Mouse (Mus musculus): ENCODE data around the gene Olfr373. TPM values are rescaled to one million over a fixed set of nuclear protein-coding genes. Genes with fewer than 3 reads are reported as not detected.

Gene Olfr373
- polyA plus RNA-seq, 1 experiment from 2014 or later, result 0.04 TPM

- peak; percentile 83 for DNase-seq (ENCODE audit: low spot score)
- H3K4me3 ChIP-seq, result peak overlapping the region; percentile 92
- peaks cover 33% of the 10 kb centered on the region for H3K36me3 ChIP-seq (replicated peaks)
- H3K27me3 ChIP-seq (replicated peaks; ENCODE audit: low read depth, poor library complexity, severe bottlenecking), result no peaks in the 10 kb centered on the region
- WGBS, result under 1% methylated on average over 62 of the region's 62 CpGs
- H3K9me3 ChIP-seq, result no peaks in the 10 kb centered on the region
- peak overlapping the region; percentile 100 for H3K27ac ChIP-seq (replicated peaks)
- peaks cover 48% of the 10 kb centered on the region for H3K4me1 ChIP-seq
These were observed 52.7 kb downstream of the Olfr373 start for GRCm38 (mm10) chr8:72135446-72136301.

- peak; percentile 80 for DNase-seq (ENCODE audit: low spot score)
These were observed 53.5 kb downstream of the Olfr373 start for GRCm38 (mm10) chr8:72136302-72136978.

GRCm38 (mm10) chr8:72137431-72137830, 54.5 kb downstream of the Olfr373 start:
- H3K4me3 ChIP-seq, result peak overlapping the region; percentile 92
- H3K9me3 ChIP-seq, result no peaks in the 10 kb centered on the region
- peaks cover 51% of the 10 kb centered on the region for H3K36me3 ChIP-seq (replicated peaks)
- peaks cover 35% of the 10 kb centered on the region for H3K4me1 ChIP-seq
- H3K27ac ChIP-seq (replicated peaks), result peak overlapping the region; percentile 100
- WGBS, result 88% methylated on average over 2 of the region's 2 CpGs
- no peak for DNase-seq (ENCODE audit: low spot score)
- no peaks in the 10 kb centered on the region for H3K27me3 ChIP-seq (replicated peaks; ENCODE audit: low read depth, poor library complexity, severe bottlenecking)

More at GRCm38 (mm10) chr8:72136302-72136978, 53.5 kb downstream of the Olfr373 start:
- no peaks in the 10 kb centered on the region for H3K9me3 ChIP-seq
- H3K4me3 ChIP-seq, result peak overlapping the region; percentile 92
- WGBS, result 1% methylated on average over 18 of the region's 18 CpGs
- H3K27me3 ChIP-seq (replicated peaks; ENCODE audit: low read depth, poor library complexity, severe bottlenecking), result no peaks in the 10 kb centered on the region
- peaks cover 41% of the 10 kb centered on the region for H3K4me1 ChIP-seq
- H3K27ac ChIP-seq (replicated peaks), result peak overlapping the region; percentile 100
- peaks cover 41% of the 10 kb centered on the region for H3K36me3 ChIP-seq (replicated peaks)

- Histone ChIP-seq H3K27me3 (replicated peaks; ENCODE audit: low read depth, poor library complexity, severe bottlenecking) (no peaks in the 10 kb centered on the region), H3K36me3 (replicated peaks) (peaks cover 61% of the 10 kb centered on the region), H3K27ac (replicated peaks) (no peak overlapping the region), H3K9me3 (no peaks in the 10 kb centered on the region), H3K4me3 (no peak overlapping the region), H3K4me1 (peaks cover 28% of the 10 kb centered on the region)
- WGBS, result 96% methylated on average over 5 of the region's 5 CpGs
- DNase-seq (ENCODE audit: low spot score), result no peak
These were observed 55.5 kb downstream of the Olfr373 start for GRCm38 (mm10) chr8:72138456-72138855.

GRCm38 (mm10) chr8:72143256-72143824, 60.4 kb downstream of the Olfr373 start:
- 91% methylated on average over 13 of the region's 13 CpGs for WGBS
- peaks cover 100% of the 10 kb centered on the region for H3K36me3 ChIP-seq (replicated peaks)
- DNase-seq (ENCODE audit: low spot score), result no peak

GRCm38 (mm10) chr8:72144345-72144975, 61.5 kb downstream of the Olfr373 start:
- H3K9me3 ChIP-seq, result no peaks in the 10 kb centered on the region
- H3K36me3 ChIP-seq (replicated peaks), result peaks cover 97% of the 10 kb centered on the region
- no peak for DNase-seq (ENCODE audit: low spot score)
- no peak overlapping the region for H3K4me3 ChIP-seq
- H3K27me3 ChIP-seq (replicated peaks; ENCODE audit: low read depth, poor library complexity, severe bottlenecking), result no peaks in the 10 kb centered on the region
- no peaks in the 10 kb centered on the region for H3K4me1 ChIP-seq
- no peak overlapping the region for H3K27ac ChIP-seq (replicated peaks)
- WGBS, result 92% methylated on average over 5 of the region's 5 CpGs

More at GRCm38 (mm10) chr8:72143256-72143824, 60.4 kb downstream of the Olfr373 start:
- Histone ChIP-seq H3K4me3 (no peak overlapping the region), H3K9me3 (no peaks in the 10 kb centered on the region), H3K4me1 (peaks cover 2% of the 10 kb centered on the region; the same call in 1 of the 2 replicates), H3K27me3 (replicated peaks; ENCODE audit: low read depth, poor library complexity, severe bottlenecking) (no peaks in the 10 kb centered on the region), H3K27ac (replicated peaks) (no peak overlapping the region)

GRCm38 (mm10) chr8:72145511-72145910, 62.5 kb downstream of the Olfr373 start:
- WGBS, result 92% methylated on average over 3 of the region's 3 CpGs
- no peaks in the 10 kb centered on the region for H3K27me3 ChIP-seq (replicated peaks; ENCODE audit: low read depth, poor library complexity, severe bottlenecking)
- peaks cover 97% of the 10 kb centered on the region for H3K36me3 ChIP-seq (replicated peaks)
- no peak overlapping the region for H3K4me3 ChIP-seq
- H3K9me3 ChIP-seq, result no peaks in the 10 kb centered on the region
- H3K27ac ChIP-seq (replicated peaks), result no peak overlapping the region
- DNase-seq (ENCODE audit: low spot score), result no peak
- H3K4me1 ChIP-seq, result no peaks in the 10 kb centered on the region

- Histone ChIP-seq H3K4me3 (no peak overlapping the region), H3K27me3 (replicated peaks; ENCODE audit: low read depth, poor library complexity, severe bottlenecking) (no peaks in the 10 kb centered on the region), H3K9me3 (no peaks in the 10 kb centered on the region), H3K27ac (replicated peaks) (no peak overlapping the region), H3K36me3 (replicated peaks) (peaks cover 97% of the 10 kb centered on the region), H3K4me1 (no peaks in the 10 kb centered on the region)
- 90% methylated on average over 1 of the region's 1 CpGs for WGBS
- DNase-seq (ENCODE audit: low spot score), result no peak
These were observed 63.1 kb downstream of the Olfr373 start for GRCm38 (mm10) chr8:72146056-72146455.

GRCm38 (mm10) chr8:72146556-72146955, 63.6 kb downstream of the Olfr373 start:
- H3K27ac ChIP-seq (replicated peaks), result no peak overlapping the region
- H3K4me1 ChIP-seq, result no peaks in the 10 kb centered on the region
- H3K4me3 ChIP-seq, result no peak overlapping the region
- 87% methylated on average over 3 of the region's 3 CpGs for WGBS
- no peak for DNase-seq (ENCODE audit: low spot score)
- peaks cover 97% of the 10 kb centered on the region for H3K36me3 ChIP-seq (replicated peaks)
- no peaks in the 10 kb centered on the region for H3K27me3 ChIP-seq (replicated peaks; ENCODE audit: low read depth, poor library complexity, severe bottlenecking)
- no peaks in the 10 kb centered on the region for H3K9me3 ChIP-seq

- Histone ChIP-seq H3K27me3 (replicated peaks; ENCODE audit: low read depth, poor library complexity, severe bottlenecking) (no peaks in the 10 kb centered on the region), H3K9me3 (no peaks in the 10 kb centered on the region), H3K4me3 (no peak overlapping the region), H3K27ac (replicated peaks) (no peak overlapping the region), H3K36me3 (replicated peaks) (peaks cover 97% of the 10 kb centered on the region), H3K4me1 (no peaks in the 10 kb centered on the region)
- DNase-seq (ENCODE audit: low spot score), result no peak
- WGBS, result 86% methylated on average over 2 of the region's 2 CpGs
These were observed 64.3 kb downstream of the Olfr373 start for GRCm38 (mm10) chr8:72147266-72147665.

- H3K27ac ChIP-seq (replicated peaks), result no peak overlapping the region
- H3K4me1 ChIP-seq, result no peaks in the 10 kb centered on the region
These were observed 66.1 kb downstream of the Olfr373 start for GRCm38 (mm10) chr8:72149056-72149455.

GRCm38 (mm10) chr8:72151418-72152078, 68.6 kb downstream of the Olfr373 start:
- Histone ChIP-seq H3K36me3 (replicated peaks) (peaks cover 74% of the 10 kb centered on the region), H3K27ac (replicated peaks) (no peak overlapping the region), H3K9me3 (no peaks in the 10 kb centered on the region), H3K4me1 (no peaks in the 10 kb centered on the region), H3K27me3 (replicated peaks; ENCODE audit: low read depth, poor library complexity, severe bottlenecking) (no peaks in the 10 kb centered on the region), H3K4me3 (no peak overlapping the region)
- DNase-seq (ENCODE audit: low spot score), result no peak
- WGBS, result 88% methylated on average over 3 of the region's 3 CpGs

More at GRCm38 (mm10) chr8:72149056-72149455, 66.1 kb downstream of the Olfr373 start:
- Histone ChIP-seq H3K36me3 (replicated peaks) (peaks cover 97% of the 10 kb centered on the region), H3K4me3 (no peak overlapping the region), H3K27me3 (replicated peaks; ENCODE audit: low read depth, poor library complexity, severe bottlenecking) (no peaks in the 10 kb centered on the region), H3K9me3 (no peaks in the 10 kb centered on the region)
- WGBS, result 91% methylated on average over 1 of the region's 1 CpGs
- no peak for DNase-seq (ENCODE audit: low spot score)
